Mouse (Mus musculus): ENCODE results near the gene Gata2.

- no peak for TF ChIP-seq POLR2A (IDR thresholded peaks at IDR 0.05; ENCODE audit: low read depth, low read length)
- TF ChIP-seq CTCF (IDR thresholded peaks at IDR 0.05; ENCODE audit: extremely low read depth, insufficient read length, insufficient replicate concordance, low read depth, low read length): no peak
These were observed 14.6 kb downstream of the Gata2 start for GRCm38 (mm10) chr6:88208321-88208720.

Data from small intestine, adult 2 months (tissue).